Mouse (Mus musculus) cortical plate, adult 2 months (tissue): ENCODE measurements at regions not wholly inside any gene's neighbourhood (a gene's known extent, or its start where the extent isn't known, plus 50 kb on each side); places are given as distances from the start of the nearest gene placed in this dataset.

ENCODE experiments used
- CTCF ChIP-seq: fragments of 200-500 bp; IDR thresholded peaks from 2 replicates; pipeline ENCODE4 v1.5.1; 2011; ENCODE audit warnings: mild to moderate bottlenecking, control low read depth, low read length; ENCODE audit not compliant: insufficient read depth; ENCODE audit errors: extremely low read depth
- POLR2A ChIP-seq: fragments of 200-500 bp; IDR thresholded peaks from 2 replicates; pipeline ENCODE4 v1.6.1; 2011; ENCODE audit warnings: mild to moderate bottlenecking, low read length, control low read depth; ENCODE audit not compliant: insufficient read depth; ENCODE audit errors: extremely low read depth

DNA sequence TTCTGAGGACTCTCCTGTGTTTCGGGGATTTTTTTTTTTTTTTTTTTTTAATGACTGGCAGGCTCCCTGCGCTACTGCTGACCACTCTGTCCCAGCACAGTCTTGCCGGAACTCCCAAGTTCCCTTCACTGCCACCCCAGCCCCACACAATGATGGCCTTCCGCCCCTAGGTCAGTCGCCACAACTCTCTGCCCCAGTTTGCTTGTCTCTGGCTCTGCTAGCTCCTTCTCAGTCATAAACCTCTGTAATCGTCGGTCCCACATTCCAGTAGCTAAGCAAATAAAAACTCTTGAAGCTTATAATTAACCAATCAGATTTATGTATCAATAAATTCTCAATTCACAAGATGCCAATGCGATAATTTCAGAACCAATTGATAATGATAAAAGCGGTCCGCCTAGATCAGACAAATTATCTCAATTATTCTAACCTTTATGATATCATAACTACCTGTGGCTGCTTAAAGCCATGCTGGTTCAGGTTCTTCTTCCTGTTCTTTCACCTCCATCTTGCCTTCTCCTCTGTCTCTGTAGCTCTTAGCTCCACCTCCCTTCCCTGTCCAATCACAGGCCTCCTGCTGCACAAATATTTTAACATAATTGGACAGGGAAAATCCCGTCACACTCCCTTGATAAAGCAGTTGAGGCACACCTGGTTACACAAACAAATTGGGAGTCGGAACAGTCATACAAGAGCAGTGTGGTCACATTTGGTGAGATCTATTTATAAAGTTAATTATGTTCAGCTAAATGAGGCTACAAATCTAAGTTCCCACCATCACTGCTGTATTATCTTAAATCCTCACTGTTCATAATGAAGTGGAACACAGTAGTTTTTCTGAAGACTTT lies 135.2 kb upstream of the Tars start:
- TF ChIP-seq POLR2A: no peak
- TF ChIP-seq CTCF: no peak
